Mouse (Mus musculus): ENCODE data around the gene Irf4. TPM values are rescaled to one million over a fixed set of nuclear protein-coding genes. Genes with fewer than 3 reads are reported as not detected.

Gene Irf4
- total RNA-seq, 2 experiments from 2014 or later = 4.4 to 41.3 TPM

DNA sequence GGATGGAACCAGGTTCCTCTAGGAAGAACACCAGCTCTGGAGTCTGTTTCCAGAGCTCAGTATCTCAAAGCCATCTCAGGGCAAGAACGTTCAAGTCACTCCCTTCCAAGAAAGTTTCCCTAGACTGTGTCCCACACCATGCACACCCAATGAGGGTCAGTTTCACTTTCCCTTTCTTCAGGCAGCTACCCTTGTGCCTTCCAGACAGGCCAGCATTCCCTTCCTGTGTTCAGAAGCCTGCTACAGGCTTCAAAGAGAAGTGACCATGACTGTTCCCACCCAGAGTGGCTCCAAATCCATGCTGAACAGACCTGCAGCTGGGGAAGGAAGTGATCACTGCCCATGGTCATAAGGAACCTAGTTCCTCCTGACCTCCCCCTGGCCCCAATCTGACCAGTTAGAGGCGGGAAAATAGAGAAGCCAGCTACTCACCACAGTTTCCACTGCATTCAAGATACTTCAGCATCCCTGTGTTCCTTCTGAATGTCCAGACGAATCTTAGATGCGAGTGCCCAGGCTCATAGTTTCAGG, 10.7 kb upstream of the Irf4 start:
- no peak for DNase-seq

DNA sequence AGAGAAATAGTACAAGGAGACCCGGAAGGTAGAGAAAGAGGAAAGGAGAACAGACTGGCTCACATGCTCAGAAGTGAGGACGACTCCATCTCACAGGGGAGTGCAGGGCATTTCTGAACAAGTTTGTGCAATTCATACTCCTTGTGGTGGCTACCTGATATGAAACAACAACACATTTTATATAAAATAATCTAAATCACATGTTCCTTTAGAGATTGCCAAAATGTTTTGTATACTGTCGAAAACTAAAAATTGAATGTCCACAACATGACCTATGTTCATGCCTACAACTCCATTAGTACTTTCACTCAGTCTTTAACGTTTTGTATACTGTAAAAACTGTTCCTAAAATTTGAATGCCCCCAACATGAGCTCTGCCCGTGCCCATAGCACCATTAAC, 7.9 kb upstream of the Irf4 start:
- DNase-seq = no peak

DNA sequence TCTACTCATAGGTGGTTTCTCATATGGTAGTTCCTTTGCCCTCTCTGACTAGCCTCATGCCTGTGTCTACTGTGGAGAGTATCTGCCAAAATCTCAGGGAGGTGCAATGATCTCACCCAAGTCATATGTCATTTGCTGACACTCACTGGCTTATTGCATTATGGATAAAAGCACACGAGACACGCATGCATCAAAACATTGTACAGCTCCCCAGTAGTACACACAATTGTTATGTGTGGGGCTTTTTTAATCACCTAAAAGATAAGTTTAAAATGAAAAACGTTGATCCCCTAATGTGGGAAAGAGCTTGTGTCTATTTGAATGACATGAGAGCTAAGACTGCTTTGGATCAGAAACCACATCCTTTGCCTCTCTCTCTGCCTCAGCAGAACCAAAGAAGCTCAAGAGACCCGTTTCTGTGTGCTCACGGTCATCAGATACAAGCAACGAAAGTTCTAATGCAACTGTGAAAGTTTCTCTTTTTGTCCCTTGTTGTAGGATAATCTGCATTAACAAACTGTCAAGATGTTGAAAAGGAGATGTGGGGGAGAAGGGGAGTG, 6.5 kb upstream of the Irf4 start:
- DNase-seq = no peak

DNA sequence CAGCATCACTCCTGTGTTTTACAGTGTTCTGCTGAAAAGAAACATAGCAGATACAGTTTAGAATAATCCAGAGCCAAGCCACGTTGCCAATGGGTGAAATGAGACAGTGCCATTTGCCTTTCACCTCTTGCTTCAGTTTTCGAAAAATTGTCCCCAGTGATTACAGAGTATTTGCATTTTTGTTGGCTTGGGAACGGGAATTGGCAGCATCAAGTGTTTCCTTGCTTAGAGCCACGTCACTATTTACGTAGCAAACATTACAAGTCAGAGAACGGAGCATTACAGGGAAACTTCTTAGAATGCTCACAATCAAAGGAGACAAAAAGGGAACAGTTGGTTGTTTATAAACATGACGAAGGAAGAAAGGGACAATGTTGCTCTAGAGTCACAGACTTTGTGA, 3.9 kb upstream of the Irf4 start:
- peak; percentile 29 for DNase-seq

DNA sequence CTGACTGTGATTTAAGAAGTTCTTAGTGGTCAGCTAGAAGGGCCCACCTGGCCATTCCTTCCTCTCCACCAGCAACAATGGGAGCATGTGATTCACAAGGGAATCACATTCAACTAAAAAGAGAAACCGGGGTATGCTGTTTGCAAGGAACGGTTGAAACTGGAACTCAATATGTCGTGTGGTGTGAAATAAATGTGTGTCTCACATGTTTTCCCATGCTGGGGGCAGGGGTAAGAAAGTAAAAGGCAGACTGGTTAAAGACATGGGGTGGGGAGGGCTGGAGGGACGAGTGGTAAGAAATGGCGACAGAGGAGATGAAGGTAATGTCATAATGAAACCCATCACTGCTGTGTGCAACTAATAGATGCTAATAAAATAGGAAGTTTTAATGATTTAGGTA, 2.0 kb upstream of the Irf4 start:
- no peak for DNase-seq

- DNase-seq = no peak
These were observed 1.5 kb upstream of the Irf4 start for GRCm38 (mm10) chr13:30747504-30747903.

DNA sequence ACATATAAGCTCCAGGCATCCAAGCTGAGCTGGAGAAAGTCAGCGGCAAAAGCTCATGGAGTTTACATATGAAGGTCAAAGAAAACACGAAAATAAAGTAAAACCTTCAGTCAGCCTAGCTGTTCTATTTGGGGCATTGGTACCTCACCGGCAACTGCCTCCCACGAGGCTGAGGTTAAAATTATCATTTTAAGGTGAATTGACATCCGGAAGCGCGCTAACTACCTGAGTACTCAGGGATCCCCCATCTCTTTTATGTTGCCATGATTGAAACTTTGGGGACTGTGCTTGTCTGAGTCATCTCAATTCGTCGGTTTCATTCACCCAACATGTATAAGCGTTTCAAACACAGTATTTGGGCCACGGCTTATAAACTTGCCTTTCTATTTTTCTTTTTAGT, 705 bp upstream of the Irf4 start:
- no peak for DNase-seq

DNA sequence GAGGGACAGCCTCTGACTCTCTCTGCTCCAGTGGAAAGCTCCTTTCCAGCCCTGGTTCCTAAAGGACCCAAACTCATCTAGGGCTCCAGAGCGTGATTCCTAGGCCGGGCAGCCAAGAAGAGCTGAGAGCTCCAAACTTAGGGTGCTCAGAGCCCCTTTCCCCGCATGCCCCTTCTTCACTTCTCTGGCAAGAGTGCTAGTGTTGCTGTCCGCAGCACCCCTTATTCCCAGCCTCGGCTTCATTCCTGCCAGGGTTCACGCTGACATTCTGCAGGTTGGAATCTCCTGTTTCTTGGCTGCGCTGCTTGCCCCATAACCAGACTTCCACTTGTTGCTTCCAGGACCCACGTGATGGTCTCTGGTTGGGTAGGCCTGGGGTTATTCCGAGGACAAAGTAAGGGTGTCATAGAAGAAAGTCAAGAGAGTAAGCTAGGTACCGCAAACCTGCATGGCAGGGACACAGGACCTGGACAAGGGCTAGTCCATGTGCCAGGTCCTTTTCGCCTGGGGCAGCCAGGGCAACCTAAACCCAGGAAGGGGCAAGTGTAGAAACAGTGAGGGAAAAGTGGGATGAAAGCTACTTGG, 623 bp downstream of the Irf4 start:
- DNase-seq = peak; percentile 19

DNA sequence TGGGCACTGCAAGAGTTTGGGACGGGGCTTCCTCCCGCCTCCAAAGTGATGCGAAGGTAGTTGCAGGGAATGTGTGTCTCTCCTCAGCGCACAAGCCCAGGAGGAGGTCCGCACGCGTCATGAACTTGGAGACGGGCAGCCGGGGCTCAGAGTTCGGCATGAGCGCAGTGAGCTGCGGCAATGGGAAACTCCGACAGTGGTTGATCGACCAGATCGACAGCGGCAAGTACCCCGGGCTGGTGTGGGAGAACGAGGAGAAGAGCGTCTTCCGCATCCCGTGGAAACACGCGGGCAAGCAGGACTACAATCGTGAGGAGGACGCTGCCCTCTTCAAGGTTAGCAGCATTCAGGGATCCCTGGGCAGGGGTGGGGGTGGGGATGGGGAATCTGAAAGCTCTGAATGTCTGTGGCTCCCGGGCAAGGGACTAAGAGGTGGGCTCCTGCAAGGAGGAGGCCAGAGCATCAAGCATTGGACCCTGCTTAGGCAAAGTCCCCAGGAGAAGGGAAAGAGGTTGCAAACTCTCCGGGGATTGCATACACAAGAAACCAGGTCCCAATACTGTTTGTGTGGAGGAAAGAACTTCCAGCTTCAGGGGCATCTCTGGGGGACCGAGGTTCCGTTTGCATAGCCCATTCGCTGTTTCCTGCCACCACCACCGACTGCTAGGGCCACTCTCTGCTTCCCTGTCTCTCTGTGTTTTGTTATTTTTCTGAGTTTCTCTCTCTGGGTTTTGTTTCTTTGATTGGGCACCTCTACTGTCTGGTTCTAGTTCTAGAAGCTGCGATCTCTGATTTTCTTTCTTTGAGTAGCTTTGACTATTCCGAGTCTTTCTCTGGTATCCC, 1.7 kb downstream of the Irf4 start:
- DNase-seq = peak; percentile 14

DNA sequence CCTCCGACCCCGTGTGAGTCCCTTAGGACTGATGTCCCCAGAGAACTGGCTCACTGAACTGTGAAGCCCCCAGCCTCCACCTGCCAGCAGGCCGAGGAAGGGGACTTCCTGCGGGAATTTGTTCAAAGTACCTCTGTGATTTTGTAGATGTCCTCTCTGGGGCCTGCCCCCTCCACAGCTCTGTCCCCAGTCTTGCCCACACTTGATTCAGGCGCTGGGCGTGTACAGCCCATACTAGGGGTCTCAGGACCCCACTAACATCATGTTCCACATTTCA, 2.2 kb downstream of the Irf4 start:
- DNase-seq = no peak

DNA sequence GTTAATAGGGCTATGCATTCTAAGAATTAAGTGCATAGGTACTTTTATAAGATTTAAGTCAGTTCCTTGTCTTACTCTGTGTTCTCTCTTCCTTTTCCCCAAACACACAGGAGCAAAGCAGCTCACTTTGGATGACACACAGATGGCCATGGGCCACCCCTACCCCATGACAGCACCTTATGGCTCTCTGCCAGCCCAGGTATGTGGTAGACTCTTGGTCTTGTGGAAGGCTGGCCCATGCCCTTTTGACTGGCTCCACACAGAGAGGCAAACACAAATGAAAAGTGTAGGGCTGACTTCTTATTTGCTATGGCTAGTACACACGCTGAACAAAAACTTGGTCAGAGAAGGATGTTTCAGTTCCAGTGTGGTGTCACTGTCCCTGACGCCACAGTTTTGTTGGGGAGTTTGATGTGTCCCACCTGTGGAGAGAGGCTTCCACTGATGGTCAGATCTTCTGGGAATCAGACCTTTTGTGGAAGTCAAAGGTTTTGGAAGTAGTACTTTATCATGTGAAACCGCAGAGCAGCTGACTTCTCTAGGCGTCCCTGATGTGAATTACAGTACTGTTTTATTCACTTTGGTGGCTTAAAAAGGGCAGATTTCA, 3.7 kb downstream of the Irf4 start:
- no peak for DNase-seq

- DNase-seq = no peak
These were observed 4.4 kb downstream of the Irf4 start for GRCm38 (mm10) chr13:30753441-30753840.

DNA sequence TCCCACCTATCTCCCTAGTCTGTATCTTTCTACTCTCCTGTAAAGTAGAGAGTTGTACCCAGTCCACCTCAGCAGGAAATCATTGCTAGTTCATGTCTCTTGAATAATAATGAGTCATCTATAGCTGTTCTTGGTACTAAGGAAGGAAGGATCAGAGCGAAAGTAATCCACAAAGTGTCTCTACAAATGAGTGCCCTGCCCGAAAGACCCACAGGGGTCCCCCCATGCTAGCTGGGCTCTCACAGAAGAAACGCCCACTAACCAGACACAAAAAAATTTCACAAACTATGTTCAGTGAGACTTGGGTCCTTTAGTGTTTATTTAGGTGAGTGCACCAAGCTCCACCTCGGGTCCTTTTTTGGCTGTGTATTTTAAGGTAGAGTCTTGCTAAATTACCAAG, 5.0 kb downstream of the Irf4 start:
- no peak for DNase-seq

DNA sequence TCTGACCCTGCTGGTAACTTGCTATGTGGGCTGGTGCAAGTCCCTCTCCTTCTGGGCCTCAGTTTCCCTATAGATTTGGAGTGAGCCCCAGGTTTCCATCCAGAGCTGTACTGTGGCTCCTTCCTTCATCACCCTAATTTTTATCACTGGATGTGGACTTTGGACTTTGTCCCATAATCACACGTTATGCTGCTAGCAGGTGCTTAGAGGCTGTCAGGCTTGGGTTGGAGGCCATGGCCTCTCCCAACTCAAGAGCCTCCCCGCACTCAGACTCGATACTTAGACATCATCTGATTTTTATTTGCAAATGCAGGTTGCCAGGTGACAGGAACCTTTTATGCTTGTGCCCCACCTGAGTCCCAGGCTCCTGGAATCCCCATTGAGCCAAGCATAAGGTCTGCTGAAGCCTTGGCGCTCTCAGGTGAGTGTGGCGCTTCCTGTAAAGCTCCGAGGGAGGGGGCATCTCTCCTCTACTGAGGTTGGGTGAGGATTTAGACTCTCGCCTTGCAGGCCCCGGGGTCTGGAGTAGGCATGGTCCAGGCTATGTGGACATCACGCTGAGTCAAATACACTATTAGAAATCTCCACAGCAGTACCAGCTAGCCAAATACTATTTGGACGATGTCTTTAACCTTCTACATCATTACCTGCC, 5.9 kb downstream of the Irf4 start:
- DNase-seq = no peak

GRCm38 (mm10) chr13:30755577-30755976, 6.6 kb downstream of the Irf4 start:
- no peak for DNase-seq

DNA sequence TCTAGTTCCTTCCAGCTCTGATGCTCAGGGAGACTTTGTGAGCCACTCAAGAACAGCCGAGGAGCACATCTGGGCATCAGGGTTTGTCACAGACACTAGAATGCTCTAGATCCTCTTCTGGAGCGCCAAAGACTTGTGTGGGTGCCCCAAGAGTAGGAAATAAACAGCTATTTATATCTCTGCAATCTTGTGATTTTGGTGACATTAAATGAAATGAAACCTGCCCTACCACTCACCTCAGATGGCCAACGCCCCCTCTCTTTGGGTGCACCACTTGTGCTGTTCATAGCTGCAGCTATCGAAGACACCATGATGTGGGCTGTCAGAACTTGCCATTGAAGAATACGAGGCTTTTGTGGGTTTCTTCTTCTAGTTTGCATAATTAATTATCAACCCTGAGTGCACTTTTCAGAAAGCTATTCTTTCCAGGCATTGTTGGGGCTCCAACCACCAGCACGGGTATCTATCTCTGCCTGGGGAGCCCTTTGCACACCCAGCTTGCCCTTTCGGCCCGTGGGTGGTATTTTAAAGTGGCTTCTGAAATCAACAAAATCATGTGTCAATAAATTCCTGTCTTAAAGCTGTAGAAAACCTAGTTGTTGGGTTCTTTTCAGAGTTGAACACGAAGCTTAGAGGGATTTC, 7.1 kb downstream of the Irf4 start:
- DNase-seq = no peak

DNA sequence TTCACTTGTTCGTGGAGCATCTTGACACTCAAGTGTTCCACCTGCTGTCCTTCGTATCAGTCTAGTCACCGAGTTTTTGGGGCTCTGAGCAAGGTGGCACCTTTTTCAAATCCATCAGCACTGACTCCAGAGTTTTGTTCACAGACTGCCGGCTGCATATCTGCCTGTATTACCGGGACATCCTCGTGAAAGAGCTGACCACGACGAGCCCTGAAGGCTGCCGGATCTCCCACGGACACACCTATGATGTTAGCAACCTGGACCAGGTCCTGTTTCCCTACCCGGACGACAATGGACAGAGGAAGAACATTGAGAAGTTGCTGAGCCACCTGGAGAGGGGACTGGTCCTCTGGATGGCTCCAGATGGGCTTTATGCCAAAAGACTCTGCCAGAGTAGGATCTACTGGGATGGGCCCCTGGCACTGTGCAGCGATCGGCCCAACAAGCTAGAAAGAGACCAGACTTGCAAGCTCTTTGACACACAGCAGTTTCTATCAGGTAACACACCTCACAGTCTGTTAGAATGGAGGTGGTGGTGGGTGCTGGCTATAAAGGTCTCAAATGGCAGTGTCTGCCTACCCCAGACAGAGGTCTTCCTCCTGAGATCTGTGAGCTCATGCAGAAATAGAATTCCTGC, 8.4 kb downstream of the Irf4 start:
- no peak for DNase-seq

DNA sequence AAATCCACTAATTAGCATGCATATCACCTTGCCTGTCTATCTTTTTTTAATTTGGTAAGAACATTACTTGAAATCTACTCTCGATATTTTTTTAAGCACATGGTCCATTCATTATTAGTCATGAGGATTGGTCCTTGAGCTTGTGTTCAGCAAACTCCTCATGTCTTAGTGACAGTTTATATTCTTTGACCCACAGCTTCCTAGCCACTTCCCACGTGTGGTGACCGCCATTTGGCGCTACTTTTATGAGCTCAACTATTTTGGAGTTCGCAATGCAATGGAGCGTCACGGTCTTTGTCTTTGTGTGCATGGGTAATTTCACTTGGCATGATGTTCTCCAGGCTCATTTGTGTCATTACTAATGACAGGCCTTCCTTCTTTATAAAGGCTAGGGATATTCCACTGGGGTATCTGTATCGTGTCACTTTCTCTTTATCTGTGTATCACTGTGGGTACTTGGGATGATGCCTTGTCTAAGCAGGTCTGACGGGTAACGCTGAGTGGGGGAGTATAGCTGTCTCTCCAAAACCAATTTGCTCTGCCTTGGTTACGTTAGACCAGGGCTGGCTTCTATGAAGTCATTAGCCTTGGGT, 9.9 kb downstream of the Irf4 start:
- no peak for DNase-seq

- no peak for DNase-seq
These were observed 11.5 kb downstream of the Irf4 start for GRCm38 (mm10) chr13:30760374-30761090.

DNA sequence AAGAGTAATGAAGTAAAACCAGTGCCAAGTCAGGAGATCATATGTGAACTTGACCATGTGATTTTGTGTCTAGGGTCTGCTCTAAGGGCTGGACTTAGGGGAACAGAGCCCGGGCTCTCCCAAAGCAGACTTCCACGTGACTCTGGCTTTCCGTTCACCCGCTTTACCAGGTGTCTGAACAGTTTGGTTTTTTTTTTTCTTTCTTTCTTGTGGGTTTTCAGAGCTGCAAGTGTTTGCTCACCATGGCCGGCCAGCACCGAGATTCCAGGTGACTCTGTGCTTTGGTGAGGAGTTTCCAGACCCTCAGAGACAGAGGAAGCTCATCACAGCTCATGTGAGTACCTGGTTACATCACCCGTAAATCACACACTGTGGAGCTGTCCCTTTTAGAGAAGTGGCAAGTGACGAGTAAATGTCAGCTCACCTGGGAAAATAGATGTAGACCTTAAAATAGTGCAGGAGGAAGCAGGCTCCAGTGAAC, 12.2 kb downstream of the Irf4 start:
- DNase-seq = no peak

GRCm38 (mm10) chr13:30762224-30762623, 13.2 kb downstream of the Irf4 start:
- no peak for DNase-seq

Data from adrenal gland, postnatal 10 days (tissue).